Mouse (Mus musculus): Measurements from ENCODE around the gene Def8.
"Not testable (repeated sequence)": the region's sequence is repeated elsewhere in the genome, so short reads cannot be mapped to it uniquely, and the experiment has no call there.

The Def8 gene

DNA sequence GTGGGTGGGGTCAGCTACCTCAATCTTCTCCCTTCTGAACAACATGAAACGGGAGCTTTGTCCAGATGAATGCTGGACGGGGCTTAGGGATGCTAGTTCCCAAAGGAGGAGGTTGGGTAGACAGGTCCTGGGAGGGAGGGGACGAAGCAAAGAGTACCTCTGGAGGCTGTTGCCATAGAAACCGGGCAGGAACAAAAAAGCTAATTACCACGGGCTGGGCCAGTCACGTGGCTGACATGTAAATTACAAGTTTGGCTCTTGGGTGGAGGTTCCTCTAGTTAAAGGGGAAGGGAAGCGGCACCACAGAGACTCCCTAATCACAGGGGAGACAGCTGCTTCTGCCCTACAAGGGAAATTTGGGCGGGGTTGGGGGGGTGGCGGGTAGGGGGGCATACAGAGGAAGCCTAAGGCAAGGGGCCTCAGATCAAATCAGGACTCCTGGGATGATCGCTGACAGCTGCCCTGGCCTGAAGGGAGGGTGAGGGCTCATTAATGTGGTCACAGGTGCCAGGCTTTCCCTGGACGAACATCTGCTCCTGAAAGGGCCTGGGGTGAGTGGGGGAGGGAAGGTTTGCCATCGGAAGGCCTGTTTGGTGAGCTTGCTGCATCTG lies 10.7 kb upstream of the Def8 start:
- in situ Hi-C loops (cut with MboI, MseI), result no loop called here

DNA sequence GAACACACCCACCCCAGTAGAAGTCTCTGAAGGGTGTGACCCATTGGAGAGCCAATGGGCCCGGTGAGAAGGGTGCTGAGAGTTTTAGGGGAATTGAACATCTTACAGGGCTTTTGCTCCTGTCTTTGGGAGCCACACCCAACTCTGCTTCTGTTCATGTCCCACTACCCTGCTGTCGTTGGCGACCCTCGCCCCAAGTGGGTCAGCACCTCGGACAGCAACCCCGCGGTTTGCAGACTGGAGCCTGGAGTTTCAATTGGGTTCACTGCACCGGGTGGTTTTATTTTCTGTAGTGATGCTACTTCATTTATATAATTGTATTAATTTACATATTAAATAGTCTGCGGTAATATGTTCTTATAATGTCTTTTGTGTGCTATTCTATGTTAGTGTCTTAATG lies 9.1 kb upstream of the Def8 start:
- in situ Hi-C loops (cut with MboI, MseI), result no loop called here

DNA sequence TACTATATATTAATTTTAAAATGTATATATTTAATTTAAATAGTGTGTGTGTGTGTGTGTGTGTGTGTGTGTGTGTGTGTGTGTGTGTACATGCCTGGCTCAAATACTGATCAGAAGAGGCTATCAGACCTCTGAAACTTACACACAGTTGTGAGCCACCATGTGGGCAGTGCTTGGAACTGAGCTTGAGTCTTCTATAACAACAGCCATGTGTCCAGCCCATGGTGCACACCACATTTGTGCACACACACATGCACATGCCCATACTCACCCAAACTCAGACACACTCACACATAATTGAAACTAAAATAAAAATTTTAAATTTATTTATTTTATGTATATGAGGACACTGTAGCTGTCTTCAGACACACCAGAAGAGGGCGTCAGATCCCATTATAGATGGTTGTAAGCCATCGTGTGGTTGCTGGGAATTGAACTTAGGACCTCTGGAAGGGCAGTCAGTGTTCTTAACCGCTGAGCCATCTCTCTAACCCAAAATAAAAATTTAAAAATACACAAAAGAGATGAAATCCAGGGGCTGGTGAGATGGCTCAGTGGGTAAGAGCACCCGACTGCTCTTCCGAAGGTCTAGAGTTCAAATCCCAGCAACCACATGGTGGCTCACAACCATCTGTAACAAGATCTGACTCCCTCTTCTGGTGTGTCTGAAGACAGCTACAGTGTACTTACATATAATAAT lies 8.2 kb upstream of the Def8 start:
- in situ Hi-C loops (cut with MboI, MseI), result not testable (repeated sequence)

DNA sequence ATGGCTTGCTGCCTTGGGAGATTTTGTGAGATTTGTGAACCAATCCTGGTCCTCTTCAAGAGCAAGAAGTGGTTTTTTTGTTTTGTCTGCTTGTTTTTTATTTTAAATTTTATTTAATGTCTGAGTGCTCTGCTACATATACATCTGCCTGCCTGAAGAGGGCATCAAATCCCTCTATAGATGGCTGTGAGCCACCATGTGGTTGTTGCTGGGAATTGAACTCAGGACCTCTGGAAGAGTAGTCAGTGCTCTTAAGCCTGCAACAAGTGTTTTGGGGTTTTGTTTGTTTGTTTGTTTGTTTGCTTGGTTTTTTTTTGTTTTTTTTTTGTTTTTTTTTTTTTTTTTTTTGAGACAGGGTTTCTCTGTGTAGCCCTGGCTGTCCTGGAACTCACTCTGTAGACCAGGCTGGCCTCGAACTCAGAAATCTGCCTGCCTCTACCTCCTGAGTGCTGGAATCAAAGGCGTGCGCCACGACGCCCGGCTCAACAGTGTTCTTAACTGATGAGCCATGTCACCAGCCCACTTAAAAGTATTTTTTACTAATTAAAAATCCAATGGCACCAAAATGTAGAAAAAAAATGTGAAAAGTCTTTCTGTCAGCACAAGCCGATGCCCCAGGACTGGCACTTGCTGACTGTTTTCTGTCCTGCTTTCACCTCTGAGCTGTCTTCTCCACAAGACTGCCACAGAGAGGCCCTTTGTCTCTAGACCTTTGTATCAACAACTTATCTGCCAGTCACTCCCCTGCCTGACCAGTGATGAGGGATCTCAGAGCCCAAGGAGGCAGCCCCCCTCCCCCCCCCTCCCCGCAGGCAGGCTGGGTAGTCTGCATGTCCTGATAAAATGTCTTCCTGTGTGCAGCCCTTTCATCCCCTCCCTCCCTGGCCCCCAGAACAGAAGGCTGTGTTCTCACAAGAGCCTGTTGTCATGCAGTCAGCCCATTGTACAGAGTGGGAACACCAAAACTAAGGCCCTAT lies 7.1 kb upstream of the Def8 start:
- in situ Hi-C loops (cut with MboI, MseI), result no loop called here

DNA sequence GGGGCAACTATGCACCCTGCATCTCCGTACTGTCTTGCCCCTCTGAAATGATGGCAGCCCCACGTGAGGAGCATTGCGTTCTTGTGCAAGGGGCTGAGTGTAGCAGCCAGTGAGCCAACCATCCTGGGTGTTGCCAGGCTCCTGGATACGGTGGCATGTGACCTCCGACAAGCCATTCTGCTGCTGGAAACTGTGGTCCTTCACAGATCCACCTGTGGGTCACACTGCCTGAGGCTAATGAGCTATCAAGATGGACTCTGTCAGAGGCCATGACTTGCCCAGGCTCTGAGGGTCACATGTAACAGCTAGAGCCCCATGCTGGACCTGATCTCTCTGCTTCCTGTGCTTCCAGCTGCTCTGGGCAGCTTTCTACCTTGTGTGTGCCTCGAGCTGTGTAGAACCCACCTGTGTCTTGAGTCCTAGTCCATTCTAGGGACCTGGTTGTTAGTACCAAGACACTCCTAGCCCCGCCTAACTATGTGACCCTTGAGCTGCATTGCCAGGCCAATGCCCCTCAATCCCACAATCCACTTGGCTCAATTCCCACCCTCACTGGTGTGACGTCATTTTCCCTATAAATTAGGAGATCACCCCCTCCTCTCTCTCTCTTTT lies 6.3 kb upstream of the Def8 start:
- in situ Hi-C loops (cut with MboI, MseI), result no loop called here

DNA sequence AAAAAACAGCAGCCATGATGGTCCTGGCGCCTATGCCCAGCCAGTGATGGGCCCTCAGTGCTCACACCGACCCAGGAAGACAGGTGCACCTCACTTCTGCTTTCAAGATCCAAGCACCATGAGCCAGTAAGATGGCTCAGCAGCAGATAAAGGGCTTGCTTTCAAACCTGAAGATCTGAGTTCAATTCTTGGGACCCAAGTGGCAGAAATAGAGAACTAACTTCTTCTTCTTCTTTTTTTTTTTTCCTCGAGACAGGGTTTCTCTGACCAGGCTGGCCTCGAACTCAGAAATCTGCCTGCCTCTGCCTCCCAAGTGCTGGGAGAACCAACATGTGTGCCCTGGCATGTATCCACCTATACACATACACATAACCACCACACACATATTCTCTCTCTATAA lies 3.6 kb upstream of the Def8 start:
- in situ Hi-C loops (cut with MboI, MseI), result no loop called here

DNA sequence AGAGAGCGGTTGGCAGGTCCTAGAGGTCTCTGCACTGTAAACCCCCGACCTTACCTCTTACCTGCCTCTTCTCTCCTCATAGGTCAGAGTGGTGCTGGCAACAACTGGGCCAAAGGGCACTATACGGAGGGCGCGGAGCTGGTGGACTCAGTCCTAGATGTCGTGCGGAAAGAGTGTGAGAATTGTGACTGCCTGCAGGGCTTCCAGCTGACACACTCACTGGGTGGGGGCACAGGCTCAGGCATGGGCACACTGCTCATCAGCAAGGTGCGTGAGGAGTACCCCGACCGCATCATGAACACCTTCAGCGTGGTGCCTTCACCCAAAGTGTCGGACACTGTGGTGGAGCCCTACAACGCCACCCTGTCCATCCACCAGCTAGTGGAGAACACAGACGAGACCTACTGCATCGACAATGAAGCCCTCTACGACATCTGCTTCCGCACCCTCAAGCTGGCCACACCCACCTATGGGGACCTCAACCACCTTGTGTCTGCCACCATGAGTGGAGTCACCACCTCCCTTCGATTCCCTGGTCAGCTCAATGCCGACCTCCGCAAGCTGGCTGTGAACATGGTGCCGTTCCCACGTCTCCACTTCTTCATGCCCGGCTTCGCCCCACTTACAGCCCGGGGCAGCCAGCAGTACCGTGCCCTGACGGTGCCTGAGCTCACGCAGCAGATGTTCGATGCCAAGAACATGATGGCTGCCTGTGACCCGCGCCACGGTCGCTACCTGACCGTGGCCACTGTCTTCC lies 2.6 kb upstream of the Def8 start:
- in situ Hi-C loops (cut with MboI, MseI), result no loop called here

DNA sequence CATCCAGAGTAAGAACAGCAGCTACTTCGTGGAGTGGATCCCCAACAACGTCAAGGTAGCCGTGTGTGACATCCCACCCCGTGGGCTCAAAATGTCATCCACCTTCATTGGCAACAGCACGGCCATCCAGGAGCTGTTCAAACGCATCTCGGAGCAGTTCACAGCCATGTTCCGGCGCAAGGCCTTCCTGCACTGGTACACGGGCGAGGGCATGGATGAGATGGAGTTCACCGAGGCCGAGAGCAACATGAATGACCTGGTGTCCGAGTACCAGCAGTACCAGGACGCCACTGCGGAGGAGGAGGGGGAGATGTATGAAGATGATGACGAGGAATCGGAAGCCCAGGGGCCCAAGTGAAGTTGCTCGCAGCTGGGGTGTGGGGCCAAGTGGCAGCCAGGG lies 2.0 kb upstream of the Def8 start:
- in situ Hi-C loops (cut with MboI, MseI), result no loop called here

DNA sequence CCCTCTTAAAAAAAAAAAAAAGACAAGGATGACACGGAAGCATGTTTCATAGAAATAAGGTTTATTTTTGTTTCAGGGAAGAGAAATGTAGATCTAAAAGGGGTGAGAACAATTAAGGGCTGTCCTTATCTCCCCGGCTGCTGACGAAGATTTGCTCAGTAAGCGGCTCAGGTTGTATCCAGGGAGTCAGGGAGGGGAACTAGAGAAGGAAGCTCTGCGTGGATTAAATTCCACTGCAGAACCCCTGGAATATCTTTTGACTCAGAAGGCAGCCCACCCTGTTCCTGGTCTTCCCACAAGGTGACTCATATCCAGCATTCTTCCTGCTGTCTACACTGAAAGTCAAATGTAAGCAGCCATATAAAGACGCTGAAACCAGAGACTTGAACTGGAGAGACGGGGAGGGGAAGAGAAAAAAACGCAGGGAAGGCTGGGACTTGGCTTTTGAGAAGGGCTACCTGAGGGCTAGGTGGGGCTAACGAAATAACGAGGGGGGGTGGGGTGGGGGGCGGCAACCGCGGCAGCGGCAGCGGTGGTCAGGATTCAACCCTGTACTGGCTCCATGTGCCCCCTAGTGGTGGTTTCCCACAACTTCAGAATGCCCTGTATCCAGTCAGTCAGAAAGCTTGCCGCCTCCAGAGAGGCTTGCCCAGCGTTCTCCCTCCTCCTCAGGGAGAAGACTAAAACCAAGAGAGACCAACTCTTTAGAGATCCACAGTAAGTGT lies 1.1 kb upstream of the Def8 start:
- in situ Hi-C loops (cut with MboI, MseI), result no loop called here

DNA sequence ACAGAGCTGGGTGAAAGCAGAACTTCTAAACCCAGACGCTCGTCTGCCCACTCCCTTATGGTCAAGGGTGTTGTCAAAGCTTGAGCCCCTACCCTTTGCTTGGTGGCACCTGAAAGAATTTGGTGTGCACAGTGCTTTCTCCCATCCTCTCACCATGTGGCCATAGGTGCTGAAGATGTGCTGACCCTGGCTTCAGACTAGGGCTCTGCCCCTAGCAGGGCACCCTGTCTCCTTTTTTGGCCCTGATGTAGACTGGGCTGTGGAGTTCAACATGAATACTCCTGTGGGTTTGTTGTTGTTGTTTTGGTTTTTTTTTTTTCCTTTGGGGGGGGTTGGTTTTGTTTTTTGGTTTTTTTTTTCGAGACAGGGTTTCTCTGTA lies 557 bp upstream of the Def8 start:
- in situ Hi-C loops (cut with MboI, MseI), result no loop called here

DNA sequence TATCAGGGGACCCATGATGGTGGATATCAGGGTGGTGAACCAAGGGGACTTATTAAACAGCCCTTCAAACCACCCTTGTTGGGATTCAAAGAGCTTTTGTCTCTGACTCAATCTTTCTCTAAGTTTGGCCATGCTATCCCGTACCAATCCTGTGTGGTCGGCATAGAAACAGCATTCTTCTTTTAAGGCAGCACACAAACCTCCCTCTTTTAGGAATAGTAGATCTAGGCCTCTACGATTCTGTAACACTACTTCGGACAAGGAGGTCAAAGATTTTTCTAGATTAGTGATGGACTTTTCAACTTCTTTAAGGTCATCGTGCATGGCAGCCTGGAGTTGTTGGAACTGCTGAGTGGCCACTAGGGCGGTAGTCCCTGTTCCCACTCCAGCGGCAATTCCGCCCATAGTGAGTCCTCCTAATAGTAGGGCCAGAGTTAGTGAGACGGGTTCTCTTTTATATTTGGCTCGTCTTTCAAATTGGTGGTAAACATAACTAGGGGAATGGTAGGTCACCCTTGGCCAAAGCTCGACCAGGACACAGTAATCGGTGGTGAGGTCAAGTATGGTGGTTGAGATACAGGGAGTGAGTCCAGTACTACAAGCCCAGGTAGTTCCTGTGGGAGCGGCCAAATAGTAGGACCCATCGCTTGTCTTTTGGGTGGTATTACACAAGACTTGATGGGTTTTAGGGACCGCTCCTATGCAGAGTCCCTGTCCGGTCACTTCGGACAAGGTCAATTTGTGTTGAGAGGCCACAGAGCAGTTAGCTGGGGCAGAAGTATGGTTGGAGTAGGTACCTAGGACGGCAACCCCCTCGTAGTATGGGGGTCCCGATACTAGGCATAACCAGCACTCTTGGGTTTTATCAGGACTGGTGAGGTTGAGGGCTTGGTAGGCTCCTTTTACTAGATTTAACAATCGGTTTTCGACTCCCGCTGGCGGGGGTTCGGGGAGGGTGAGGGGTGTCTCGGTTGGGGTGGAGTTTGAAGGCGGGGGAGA lies 3.5 kb downstream of the Def8 start:
- in situ Hi-C loops (cut with MboI, MseI), result no loop called here

DNA sequence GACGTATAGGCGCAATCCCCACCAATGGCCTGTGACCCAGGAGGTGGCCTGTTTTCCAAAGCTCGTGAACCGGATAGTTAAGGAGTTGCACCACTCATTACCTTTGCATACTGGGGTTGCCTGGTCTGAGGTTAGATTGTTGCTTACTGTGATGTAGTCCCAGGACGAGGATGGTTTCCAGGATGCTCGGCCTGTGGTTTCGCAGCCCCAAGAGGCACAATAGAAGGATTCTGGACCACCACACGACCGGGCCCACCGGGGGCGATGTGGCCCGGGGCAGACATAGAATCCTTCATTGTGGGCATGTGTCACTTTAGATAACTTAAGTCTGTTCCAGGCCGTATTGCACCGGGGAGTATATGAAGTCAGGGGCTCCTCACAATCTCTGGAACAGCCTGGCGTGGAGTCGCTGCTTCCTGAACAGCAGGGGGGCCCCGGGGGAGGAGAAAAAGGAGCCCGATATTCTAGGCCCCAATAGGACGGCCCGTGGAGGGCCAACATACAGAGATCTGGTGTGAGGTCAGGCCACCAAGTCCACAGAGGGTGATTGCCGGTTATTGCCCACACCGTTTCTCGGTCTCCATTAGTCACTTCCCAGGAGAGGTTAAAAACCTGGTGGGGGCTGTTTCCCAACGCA lies 4.4 kb downstream of the Def8 start:
- in situ Hi-C loops (cut with MboI, MseI), result no loop called here

DNA sequence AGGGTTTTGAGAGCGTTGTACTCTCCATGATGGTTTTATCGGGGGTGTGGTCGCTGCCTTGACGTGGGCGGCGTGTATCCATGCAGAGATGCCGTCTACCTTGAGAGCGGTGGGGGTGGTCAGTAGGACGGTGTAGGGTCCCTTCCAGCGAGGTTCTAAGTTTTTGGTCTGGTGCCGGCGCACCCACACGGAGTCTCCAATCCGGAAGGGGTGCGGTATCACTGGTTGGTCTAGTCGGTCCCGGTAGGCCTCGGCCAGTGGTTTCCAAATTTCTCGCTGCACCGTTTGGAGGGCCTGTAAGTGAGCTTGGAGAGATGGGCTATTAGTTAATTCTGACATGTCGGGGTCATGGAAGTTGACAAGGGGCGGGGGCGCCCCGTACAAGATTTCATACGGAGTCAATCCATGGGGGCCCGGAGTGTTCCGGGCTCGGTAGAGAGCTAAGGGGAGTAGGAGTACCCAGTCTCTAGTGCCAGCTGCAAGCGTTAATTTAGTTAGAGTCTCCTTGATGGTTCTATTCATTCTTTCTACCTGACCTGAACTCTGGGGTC lies 5.1 kb downstream of the Def8 start:
- in situ Hi-C loops (cut with MboI, MseI), result no loop called here

DNA sequence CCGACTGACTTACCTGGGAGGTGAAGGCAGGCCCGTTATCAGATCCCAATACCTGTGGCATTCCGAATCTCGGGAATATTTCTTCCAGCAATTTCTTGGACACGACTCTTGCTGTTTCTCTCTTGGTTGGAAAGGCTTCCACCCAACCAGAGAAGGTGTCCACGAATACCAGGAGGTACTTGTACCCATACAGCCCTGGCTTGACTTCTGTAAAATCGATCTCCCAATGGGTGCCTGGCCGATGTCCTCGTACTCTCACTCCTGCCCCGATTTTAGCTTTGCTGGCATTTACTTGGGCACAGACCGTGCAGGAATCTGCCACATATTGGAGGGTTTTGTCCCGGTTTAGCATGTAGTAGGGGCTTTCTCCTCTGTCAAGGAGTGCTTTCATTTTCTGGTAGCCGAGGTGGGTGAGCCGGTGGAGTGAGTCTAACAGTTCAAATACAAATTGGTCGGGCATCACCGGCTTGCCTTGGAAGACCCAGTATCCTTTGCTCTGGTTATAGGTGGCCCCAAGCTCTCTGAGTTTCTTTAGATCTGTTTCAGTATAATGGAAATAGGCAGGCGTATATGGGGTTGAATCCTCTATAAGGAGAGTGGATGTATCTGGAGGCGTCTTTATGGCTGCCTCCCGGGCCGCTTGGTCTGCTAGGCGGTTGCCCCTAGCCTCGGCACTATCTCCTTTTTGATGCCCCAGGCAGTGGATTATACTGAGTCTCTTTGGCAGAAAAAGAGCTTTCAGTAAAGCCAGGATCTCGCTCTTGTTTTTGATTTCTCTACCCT lies 5.8 kb downstream of the Def8 start:
- in situ Hi-C loops (cut with MboI, MseI), result no loop called here

DNA sequence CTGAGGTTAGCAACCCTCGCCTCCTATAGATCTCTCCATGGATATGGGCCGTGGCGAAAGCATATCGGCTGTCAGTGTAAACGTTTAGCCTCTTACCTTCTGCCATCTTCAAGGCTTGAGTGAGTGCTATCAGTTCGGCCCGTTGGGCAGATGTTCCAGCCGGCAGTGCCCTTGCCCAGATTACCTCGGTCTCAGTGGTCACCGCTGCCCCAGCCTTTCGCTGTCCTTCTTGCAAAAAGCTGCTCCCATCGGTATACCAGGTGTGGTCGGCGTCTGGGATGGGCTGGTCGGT lies 6.3 kb downstream of the Def8 start:
- in situ Hi-C loops (cut with MboI, MseI), result not testable (repeated sequence)

DNA sequence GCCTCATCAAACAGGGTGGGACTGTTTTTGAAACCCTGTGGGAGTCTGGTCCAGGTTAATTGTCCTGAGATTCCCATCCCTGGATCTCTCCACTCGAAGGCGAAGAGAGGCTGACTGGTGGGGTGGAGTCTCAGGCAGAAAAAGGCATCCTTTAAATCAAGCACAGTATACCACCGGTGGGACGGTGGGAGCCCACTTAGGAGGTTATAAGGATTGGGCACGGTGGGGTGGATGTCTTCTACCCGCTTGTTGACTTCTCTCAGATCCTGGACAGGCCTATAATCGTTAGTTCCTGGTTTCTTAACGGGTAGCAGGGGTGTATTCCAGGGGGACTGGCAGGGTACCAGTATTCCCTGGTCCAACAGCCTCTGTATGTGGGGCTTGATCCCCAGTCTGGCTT lies 7.6 kb downstream of the Def8 start:
- in situ Hi-C loops (cut with MboI, MseI), result not testable (repeated sequence)

DNA sequence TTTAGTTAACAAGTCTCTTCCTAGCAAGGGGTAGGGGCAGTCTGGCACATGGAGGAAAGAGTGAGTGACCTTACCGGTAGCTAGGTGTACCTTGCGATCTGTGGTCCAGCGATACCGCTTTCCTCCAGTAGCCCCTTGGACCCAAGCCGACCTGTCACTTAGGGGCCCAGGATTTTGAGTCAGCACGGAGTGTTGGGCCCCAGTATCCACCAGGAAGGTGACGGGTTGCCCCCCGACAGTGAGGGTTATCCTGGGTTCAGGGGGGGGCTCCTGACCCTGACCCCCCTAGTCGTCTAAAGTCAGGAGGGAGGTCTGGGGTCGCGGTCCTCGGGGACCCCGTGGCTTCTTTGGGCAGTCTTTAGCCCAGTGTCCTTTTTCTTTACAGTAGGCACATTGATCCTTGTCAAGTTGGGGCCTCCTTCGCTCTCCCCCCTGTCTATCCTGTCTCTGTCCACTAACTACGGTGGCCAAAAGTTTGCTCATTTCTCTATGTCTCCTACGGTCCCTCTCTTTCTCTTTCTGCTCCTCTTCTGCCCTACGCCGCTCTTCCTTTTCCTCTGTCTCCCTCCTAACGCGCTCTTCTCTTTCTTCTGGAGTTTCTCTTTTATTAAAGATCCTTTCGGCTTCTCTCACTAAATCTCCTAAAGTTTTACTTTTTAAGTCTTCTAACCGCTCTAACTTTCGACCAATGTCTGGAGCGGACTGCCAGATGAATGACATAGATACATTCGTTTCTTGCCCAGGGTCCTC lies 8.5 kb downstream of the Def8 start:
- in situ Hi-C loops (cut with MboI, MseI), result no loop called here

All from regulatory T cell (primary cell).